Mouse (Mus musculus) ES-Bruce4 (cell line): ENCODE results near the gene Csnk2b.

Experiments
- CTCF ChIP-seq: IDR thresholded peaks from one replicate; pipeline ENCODE4 v1.8.1; 2011; ENCODE audit warnings: low read depth, low read length
- EP300 ChIP-seq: IDR thresholded peaks from 2 replicates; pipeline ENCODE4 v1.6.1; 2011; ENCODE audit warnings: low read depth, low read length; ENCODE audit not compliant: insufficient read depth
- POLR2A ChIP-seq: IDR thresholded peaks from one replicate; pipeline ENCODE4 v1.8.1; 2011; ENCODE audit warnings: low read length; ENCODE audit not compliant: insufficient read depth

DNA sequence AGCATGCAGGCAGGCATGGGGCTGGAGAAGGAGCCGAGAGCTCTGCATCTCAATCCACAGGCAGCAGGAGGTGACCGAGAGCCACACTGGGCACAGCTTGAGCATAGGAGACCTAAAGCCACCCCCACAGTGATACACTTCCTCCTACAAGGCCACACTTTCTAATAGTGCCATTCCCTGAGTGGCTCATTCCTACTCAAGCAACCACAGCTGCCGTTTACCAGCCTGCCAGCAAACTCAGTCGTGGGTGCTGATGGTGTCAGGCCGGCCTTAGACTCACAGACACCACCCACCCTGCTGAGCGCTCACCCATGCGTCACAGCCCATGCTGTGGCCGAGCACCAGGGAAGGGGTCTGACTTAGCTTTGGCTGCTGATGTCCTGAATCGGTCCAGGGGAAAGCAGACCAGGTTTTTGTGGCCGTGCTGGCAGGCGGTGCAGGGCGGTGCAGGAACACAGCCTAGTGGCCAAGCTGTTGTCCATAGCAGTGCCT, 24.6 kb downstream of the Csnk2b start:
- TF ChIP-seq CTCF (no peak), POLR2A (no peak), EP300 (no peak)
